Mouse (Mus musculus) cerebellum, postnatal 14 days (tissue): Measurements from ENCODE around the gene Kirrel3.

Source experiments
- DNase-seq, 2 experiments: peaks; one replicate each; pipeline ENCODE4 v3.0.0; 2021; ENCODE audit warnings: mixed read lengths in 2 of 2

The Kirrel3 gene

GRCm38 (mm10) chr9:34754523-34755097, 268.9 kb downstream of the Kirrel3 start:
- DNase-seq, result no peak

- no peak for DNase-seq
These were observed 270.4 kb downstream of the Kirrel3 start for GRCm38 (mm10) chr9:34756055-34756454.

- no peak for DNase-seq
These were observed 273.2 kb downstream of the Kirrel3 start for GRCm38 (mm10) chr9:34758925-34759324.

GRCm38 (mm10) chr9:34760521-34760920, 274.8 kb downstream of the Kirrel3 start:
- DNase-seq, result peak; percentile 70 to 75

GRCm38 (mm10) chr9:34766792-34767623, 281.3 kb downstream of the Kirrel3 start:
- no peak for DNase-seq

- DNase-seq, result no peak
These were observed 283.3 kb downstream of the Kirrel3 start for GRCm38 (mm10) chr9:34768961-34769360.

- no peak for DNase-seq
These were observed 285.3 kb downstream of the Kirrel3 start for GRCm38 (mm10) chr9:34770951-34771350.

- peak; percentile 49 to 82 for DNase-seq
These were observed 285.7 kb downstream of the Kirrel3 start for GRCm38 (mm10) chr9:34771401-34771800.

- peak in 1 of 2 experiments; percentile 49 for DNase-seq
These were observed 286.3 kb downstream of the Kirrel3 start for GRCm38 (mm10) chr9:34772022-34772437.

GRCm38 (mm10) chr9:34781356-34781755, 295.7 kb downstream of the Kirrel3 start:
- DNase-seq, result no peak

- no peak for DNase-seq
These were observed 302.2 kb downstream of the Kirrel3 start for GRCm38 (mm10) chr9:34787915-34788314.

GRCm38 (mm10) chr9:34795226-34795625, 309.5 kb downstream of the Kirrel3 start:
- no peak for DNase-seq

GRCm38 (mm10) chr9:34797688-34798339, 312.1 kb downstream of the Kirrel3 start:
- no peak for DNase-seq

GRCm38 (mm10) chr9:34801662-34802061, 316.0 kb downstream of the Kirrel3 start:
- DNase-seq, result no peak

GRCm38 (mm10) chr9:34806854-34807253, 321.2 kb downstream of the Kirrel3 start:
- peak in 1 of 2 experiments; percentile 52 for DNase-seq

GRCm38 (mm10) chr9:34809993-34810513, 324.4 kb downstream of the Kirrel3 start:
- peak; percentile 50 to 54 for DNase-seq

GRCm38 (mm10) chr9:34818325-34818976, 332.8 kb downstream of the Kirrel3 start:
- peak; percentile 35 to 59 for DNase-seq

GRCm38 (mm10) chr9:34824358-34825088, 338.8 kb downstream of the Kirrel3 start:
- DNase-seq, result no peak

GRCm38 (mm10) chr9:34825089-34825400, 339.4 kb downstream of the Kirrel3 start:
- DNase-seq, result no peak

- no peak for DNase-seq
These were observed 339.8 kb downstream of the Kirrel3 start for GRCm38 (mm10) chr9:34825402-34826008.

GRCm38 (mm10) chr9:34830696-34831095, 345.0 kb downstream of the Kirrel3 start:
- no peak for DNase-seq

GRCm38 (mm10) chr9:34836801-34837200, 351.1 kb downstream of the Kirrel3 start:
- peak in 1 of 2 experiments; percentile 37 for DNase-seq
